Mouse (Mus musculus): Measurements from ENCODE around the gene Thoc3. TPM values are rescaled to one million over a fixed set of nuclear protein-coding genes. Genes with fewer than 3 reads are reported as not detected.
"Not testable (repeated sequence)": the region's sequence is repeated elsewhere in the genome, so short reads cannot be mapped to it uniquely, and the experiment has no call there.

The Thoc3 gene
- polyA plus RNA-seq, 1 experiment from 2014 or later: 132 TPM

- ATAC-seq (ENCODE audit: insufficient number of reproducible peaks, insufficient read depth, low FRiP score, low read depth); H3K36me3 ChIP-seq (ENCODE audit: control insufficient read depth, insufficient read depth, low read length); H3K9me3 ChIP-seq (ENCODE audit: control insufficient read depth, low read depth, low read length); H3K4me3 ChIP-seq (ENCODE audit: low read depth, low read length); H3K27ac ChIP-seq (ENCODE audit: low read length); H3K4me2 ChIP-seq (replicated peaks; ENCODE audit: low read depth, low read length); H3K27me3 ChIP-seq (ENCODE audit: control insufficient read depth, insufficient read depth, low read length); H3K9ac ChIP-seq (replicated peaks; ENCODE audit: low read depth, low read length); H3K4me1 ChIP-seq (ENCODE audit: control insufficient read depth, insufficient read depth, low read length): not testable (repeated sequence)
- 93% methylated on average over 7 of the region's 7 CpGs for WGBS
These were observed 30.9 kb upstream of the Thoc3 start for GRCm38 (mm10) chr13:54499551-54499950.

- Histone ChIP-seq H3K27ac (ENCODE audit: low read length) (no peak overlapping the region), H3K4me1 (ENCODE audit: control insufficient read depth, insufficient read depth, low read length) (no peaks in the 10 kb centered on the region), H3K9ac (replicated peaks; ENCODE audit: low read depth, low read length) (no peak overlapping the region), H3K27me3 (ENCODE audit: control insufficient read depth, insufficient read depth, low read length) (no peaks in the 10 kb centered on the region), H3K4me2 (replicated peaks; ENCODE audit: low read depth, low read length) (no peak overlapping the region), H3K4me3 (ENCODE audit: low read depth, low read length) (no peak overlapping the region), H3K36me3 (ENCODE audit: control insufficient read depth, insufficient read depth, low read length) (no peaks in the 10 kb centered on the region), H3K9me3 (ENCODE audit: control insufficient read depth, low read depth, low read length) (no peaks in the 10 kb centered on the region)
- 79% methylated on average over 6 of the region's 6 CpGs for WGBS
- no peak for ATAC-seq (ENCODE audit: insufficient number of reproducible peaks, insufficient read depth, low FRiP score, low read depth)
These were observed 22.7 kb upstream of the Thoc3 start for GRCm38 (mm10) chr13:54491381-54491780.

- no peak overlapping the region for H3K4me2 ChIP-seq (replicated peaks; ENCODE audit: low read depth, low read length)
- no peaks in the 10 kb centered on the region for H3K27me3 ChIP-seq (ENCODE audit: control insufficient read depth, insufficient read depth, low read length)
- H3K36me3 ChIP-seq (ENCODE audit: control insufficient read depth, insufficient read depth, low read length): no peaks in the 10 kb centered on the region
- H3K4me3 ChIP-seq (ENCODE audit: low read depth, low read length): no peak overlapping the region
- H3K27ac ChIP-seq (ENCODE audit: low read length): no peak overlapping the region
- H3K4me1 ChIP-seq (ENCODE audit: control insufficient read depth, insufficient read depth, low read length): no peaks in the 10 kb centered on the region
- WGBS: 71% methylated on average over 5 of the region's 5 CpGs
- ATAC-seq (ENCODE audit: insufficient number of reproducible peaks, insufficient read depth, low FRiP score, low read depth): no peak
- H3K9me3 ChIP-seq (ENCODE audit: control insufficient read depth, low read depth, low read length): no peaks in the 10 kb centered on the region
- no peak overlapping the region for H3K9ac ChIP-seq (replicated peaks; ENCODE audit: low read depth, low read length)
These were observed 21.8 kb upstream of the Thoc3 start for GRCm38 (mm10) chr13:54490411-54490810.

GRCm38 (mm10) chr13:54481498-54481897 lies 12.8 kb upstream of the Thoc3 start:
- Histone ChIP-seq H3K27ac (ENCODE audit: low read length) (no peak overlapping the region), H3K9ac (replicated peaks; ENCODE audit: low read depth, low read length) (no peak overlapping the region), H3K36me3 (ENCODE audit: control insufficient read depth, insufficient read depth, low read length) (no peaks in the 10 kb centered on the region), H3K4me3 (ENCODE audit: low read depth, low read length) (no peak overlapping the region), H3K27me3 (ENCODE audit: control insufficient read depth, insufficient read depth, low read length) (no peaks in the 10 kb centered on the region), H3K4me2 (replicated peaks; ENCODE audit: low read depth, low read length) (no peak overlapping the region), H3K4me1 (ENCODE audit: control insufficient read depth, insufficient read depth, low read length) (no peaks in the 10 kb centered on the region), H3K9me3 (ENCODE audit: control insufficient read depth, low read depth, low read length) (no peaks in the 10 kb centered on the region)
- ATAC-seq (ENCODE audit: insufficient number of reproducible peaks, insufficient read depth, low FRiP score, low read depth): no peak
- 85% methylated on average over 14 of the region's 14 CpGs for WGBS

GRCm38 (mm10) chr13:54479286-54479685 lies 10.6 kb upstream of the Thoc3 start:
- Histone ChIP-seq H3K9ac (replicated peaks; ENCODE audit: low read depth, low read length) (no peak overlapping the region), H3K4me1 (ENCODE audit: control insufficient read depth, insufficient read depth, low read length) (no peaks in the 10 kb centered on the region), H3K36me3 (ENCODE audit: control insufficient read depth, insufficient read depth, low read length) (no peaks in the 10 kb centered on the region), H3K27me3 (ENCODE audit: control insufficient read depth, insufficient read depth, low read length) (no peaks in the 10 kb centered on the region), H3K9me3 (ENCODE audit: control insufficient read depth, low read depth, low read length) (no peaks in the 10 kb centered on the region), H3K27ac (ENCODE audit: low read length) (no peak overlapping the region), H3K4me2 (replicated peaks; ENCODE audit: low read depth, low read length) (no peak overlapping the region), H3K4me3 (ENCODE audit: low read depth, low read length) (no peak overlapping the region)
- 57% methylated on average over 3 of the region's 3 CpGs for WGBS
- ATAC-seq (ENCODE audit: insufficient number of reproducible peaks, insufficient read depth, low FRiP score, low read depth): no peak

GRCm38 (mm10) chr13:54475702-54476101 lies 7.1 kb upstream of the Thoc3 start:
- ATAC-seq (ENCODE audit: insufficient number of reproducible peaks, insufficient read depth, low FRiP score, low read depth): no peak
- Histone ChIP-seq H3K9me3 (ENCODE audit: control insufficient read depth, low read depth, low read length) (no peaks in the 10 kb centered on the region), H3K27ac (ENCODE audit: low read length) (no peak overlapping the region), H3K4me2 (replicated peaks; ENCODE audit: low read depth, low read length) (no peak overlapping the region), H3K36me3 (ENCODE audit: control insufficient read depth, insufficient read depth, low read length) (no peaks in the 10 kb centered on the region), H3K9ac (replicated peaks; ENCODE audit: low read depth, low read length) (no peak overlapping the region), H3K4me1 (ENCODE audit: control insufficient read depth, insufficient read depth, low read length) (no peaks in the 10 kb centered on the region), H3K27me3 (ENCODE audit: control insufficient read depth, insufficient read depth, low read length) (no peaks in the 10 kb centered on the region), H3K4me3 (ENCODE audit: low read depth, low read length) (no peak overlapping the region)
- 77% methylated on average over 5 of the region's 5 CpGs for WGBS

- Histone ChIP-seq H3K9ac (replicated peaks; ENCODE audit: low read depth, low read length) (no peak overlapping the region), H3K4me1 (ENCODE audit: control insufficient read depth, insufficient read depth, low read length) (no peaks in the 10 kb centered on the region), H3K27ac (ENCODE audit: low read length) (no peak overlapping the region), H3K36me3 (ENCODE audit: control insufficient read depth, insufficient read depth, low read length) (no peaks in the 10 kb centered on the region), H3K27me3 (ENCODE audit: control insufficient read depth, insufficient read depth, low read length) (no peaks in the 10 kb centered on the region), H3K4me3 (ENCODE audit: low read depth, low read length) (no peak overlapping the region), H3K4me2 (replicated peaks; ENCODE audit: low read depth, low read length) (no peak overlapping the region), H3K9me3 (ENCODE audit: control insufficient read depth, low read depth, low read length) (no peaks in the 10 kb centered on the region)
- no peak for ATAC-seq (ENCODE audit: insufficient number of reproducible peaks, insufficient read depth, low FRiP score, low read depth)
- 73% methylated on average over 2 of the region's 2 CpGs for WGBS
These were observed 6.3 kb upstream of the Thoc3 start for GRCm38 (mm10) chr13:54474996-54475395.

GRCm38 (mm10) chr13:54471967-54472366 lies 3.3 kb upstream of the Thoc3 start:
- no peak overlapping the region for H3K9ac ChIP-seq (replicated peaks; ENCODE audit: low read depth, low read length)
- H3K27ac ChIP-seq (ENCODE audit: low read length): no peak overlapping the region
- H3K4me3 ChIP-seq (ENCODE audit: low read depth, low read length): no peak overlapping the region
- no peaks in the 10 kb centered on the region for H3K27me3 ChIP-seq (ENCODE audit: control insufficient read depth, insufficient read depth, low read length)
- no peak overlapping the region for H3K4me2 ChIP-seq (replicated peaks; ENCODE audit: low read depth, low read length)
- H3K9me3 ChIP-seq (ENCODE audit: control insufficient read depth, low read depth, low read length): no peaks in the 10 kb centered on the region
- peaks cover 8% of the 10 kb centered on the region for H3K4me1 ChIP-seq (ENCODE audit: control insufficient read depth, insufficient read depth, low read length)
- no peak for ATAC-seq (ENCODE audit: insufficient number of reproducible peaks, insufficient read depth, low FRiP score, low read depth)
- WGBS: 74% methylated on average over 4 of the region's 4 CpGs
- peaks cover under 1% of the 10 kb centered on the region; the same call in 1 of the 2 replicates for H3K36me3 ChIP-seq (ENCODE audit: control insufficient read depth, insufficient read depth, low read length)

GRCm38 (mm10) chr13:54469012-54469354 lies 334 bp upstream of the Thoc3 start:
- 15% methylated on average over 4 of the region's 4 CpGs for WGBS
- peak overlapping the region; percentile 38 for H3K4me2 ChIP-seq (replicated peaks; ENCODE audit: low read depth, low read length)
- peak overlapping the region; percentile 83 for H3K4me3 ChIP-seq (ENCODE audit: low read depth, low read length)
- H3K36me3 ChIP-seq (ENCODE audit: control insufficient read depth, insufficient read depth, low read length): peaks cover 31% of the 10 kb centered on the region
- no peaks in the 10 kb centered on the region for H3K9me3 ChIP-seq (ENCODE audit: control insufficient read depth, low read depth, low read length)
- no peak overlapping the region; the same call in 1 of the 2 replicates for H3K9ac ChIP-seq (replicated peaks; ENCODE audit: low read depth, low read length)
- no peak overlapping the region for H3K27ac ChIP-seq (ENCODE audit: low read length)
- ATAC-seq (ENCODE audit: insufficient number of reproducible peaks, insufficient read depth, low FRiP score, low read depth): peak; percentile 62; the same call in 1 of the 2 replicates
- H3K27me3 ChIP-seq (ENCODE audit: control insufficient read depth, insufficient read depth, low read length): no peaks in the 10 kb centered on the region
- peaks cover 8% of the 10 kb centered on the region for H3K4me1 ChIP-seq (ENCODE audit: control insufficient read depth, insufficient read depth, low read length)
